Mouse (Mus musculus) retina, postnatal 1 day (tissue): ENCODE measurements at regions not wholly inside any gene's neighbourhood (a gene's known extent, or its start where the extent isn't known, plus 50 kb on each side); places are given as distances from the start of the nearest gene placed in this dataset.

Experiments used
- DNase-seq: peaks from one replicate; pipeline ENCODE4 v3.0.0-alpha.2; 2012

DNA sequence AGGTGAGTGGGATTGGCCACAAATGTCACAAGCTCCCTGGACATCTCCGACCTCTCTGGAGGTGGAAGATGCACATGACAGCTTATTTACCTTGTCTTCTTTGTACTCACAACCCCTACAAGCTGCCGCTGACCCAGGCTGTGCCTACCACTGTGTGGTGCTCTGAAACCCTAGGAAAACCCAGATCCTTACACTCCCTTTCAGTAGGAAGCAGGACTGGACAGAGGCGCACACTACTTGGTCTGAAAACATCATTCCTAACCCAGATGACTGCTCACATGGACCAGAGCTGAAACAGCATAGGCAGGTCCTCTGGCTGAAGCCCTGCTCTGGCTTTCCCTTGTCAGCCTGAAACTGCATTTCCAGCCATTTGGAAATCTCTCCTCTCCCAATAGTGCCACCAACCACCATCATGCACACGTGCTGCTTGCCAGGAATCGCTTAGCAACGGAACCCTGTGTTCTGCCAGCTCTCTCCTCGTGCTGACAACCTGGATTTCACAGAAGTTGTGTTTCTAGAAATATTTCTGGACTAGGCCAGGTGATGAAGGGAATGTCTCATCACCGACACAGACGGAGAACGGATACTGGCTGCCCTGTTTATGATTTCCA, 196.1 kb downstream of the Irs2 start:
- no peak for DNase-seq

DNA sequence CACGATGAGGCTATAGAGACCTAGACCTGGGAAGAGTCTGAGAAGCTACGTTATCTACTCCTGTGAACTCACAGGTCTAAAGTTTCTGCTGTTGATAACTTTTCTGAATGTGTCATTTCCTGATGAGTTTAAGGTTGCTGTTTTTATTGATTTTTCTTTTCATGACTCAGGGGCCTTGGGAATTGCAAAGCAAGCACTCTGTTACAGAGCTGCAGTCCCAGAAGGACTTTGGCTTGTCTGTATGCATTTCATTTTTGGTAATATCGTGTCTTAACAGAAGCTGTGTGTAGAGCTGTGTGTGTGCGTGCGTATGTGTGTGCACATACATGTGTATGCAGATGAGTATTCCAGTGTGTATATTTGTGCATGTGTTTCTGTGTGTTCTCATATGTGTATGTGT, 201.2 kb downstream of the Irs2 start:
- no peak for DNase-seq

DNA sequence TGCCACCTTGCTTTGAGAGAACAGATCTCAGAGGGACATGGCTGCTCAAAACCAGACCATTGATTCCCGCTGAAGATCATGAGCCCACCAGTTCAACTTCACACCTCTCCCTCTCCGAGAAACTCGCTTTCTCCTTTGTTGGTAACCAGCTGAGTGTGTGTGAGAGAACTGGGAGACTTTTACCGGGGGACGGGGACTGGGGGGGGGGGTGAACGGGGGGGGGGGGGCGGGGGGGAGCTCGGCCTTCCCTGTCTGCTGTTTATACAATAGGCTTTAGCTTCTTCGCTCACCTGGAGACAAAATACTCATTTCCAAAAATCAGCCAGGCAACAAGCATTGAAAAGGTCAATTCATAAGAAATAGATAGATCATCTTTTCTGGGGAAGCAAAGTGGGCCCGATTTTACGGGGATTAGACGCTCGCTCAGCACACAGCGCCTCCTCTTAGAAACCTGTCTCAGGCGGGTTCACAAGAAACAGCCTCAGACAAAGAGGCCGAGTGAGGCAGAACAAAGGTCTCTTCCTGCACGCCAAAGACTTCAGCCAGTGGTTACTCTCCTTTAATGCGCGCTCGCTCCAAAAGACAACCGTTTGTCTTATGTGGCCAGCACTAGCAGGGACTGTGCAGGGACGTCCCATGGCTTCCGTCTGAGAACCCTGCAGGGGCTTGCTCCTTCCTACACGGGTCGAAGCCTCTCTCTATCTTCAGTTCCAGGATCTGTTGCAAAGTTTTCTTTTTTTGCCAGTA, 202.7 kb downstream of the Irs2 start:
- peak; percentile 59 for DNase-seq

DNA sequence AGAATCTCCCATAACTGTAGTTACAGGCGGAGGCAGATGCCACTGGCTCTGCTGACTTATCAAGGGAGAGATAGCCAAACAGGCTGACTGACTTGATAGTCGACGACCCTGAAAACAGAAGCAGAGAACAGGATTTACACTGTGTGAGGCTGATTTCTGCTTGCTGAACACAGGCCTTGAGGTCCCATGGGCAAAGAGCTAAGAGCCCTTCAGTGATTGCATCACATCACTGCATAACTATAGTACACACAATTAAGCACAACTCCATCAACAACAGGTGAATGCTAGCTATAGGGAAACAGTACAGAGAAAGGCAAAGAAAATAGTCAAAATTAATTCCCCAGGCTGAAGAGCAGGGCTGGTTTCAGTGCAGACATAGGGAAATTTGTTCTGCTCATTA, 203.3 kb downstream of the Irs2 start:
- peak; percentile 19 for DNase-seq

DNA sequence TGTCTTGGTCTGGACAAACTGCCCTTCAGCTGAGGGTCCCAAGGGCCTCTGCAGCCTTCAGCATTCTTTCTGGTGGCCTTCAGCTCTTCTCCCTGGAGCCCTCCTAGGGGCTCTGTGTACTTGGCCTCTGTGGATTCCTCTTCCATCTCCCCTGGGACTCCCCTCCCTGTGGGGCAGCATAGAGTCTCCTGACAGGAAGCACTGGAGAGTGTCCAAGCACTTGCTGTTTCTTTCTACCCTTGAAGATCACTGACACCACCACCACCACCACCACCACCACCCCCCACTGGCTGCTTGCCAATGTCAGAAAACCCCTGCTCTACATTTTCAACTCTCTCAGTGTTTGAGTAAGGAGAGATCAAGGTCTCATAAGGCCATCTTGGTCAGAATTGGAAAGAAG, 206.3 kb downstream of the Irs2 start:
- DNase-seq, result no peak

DNA sequence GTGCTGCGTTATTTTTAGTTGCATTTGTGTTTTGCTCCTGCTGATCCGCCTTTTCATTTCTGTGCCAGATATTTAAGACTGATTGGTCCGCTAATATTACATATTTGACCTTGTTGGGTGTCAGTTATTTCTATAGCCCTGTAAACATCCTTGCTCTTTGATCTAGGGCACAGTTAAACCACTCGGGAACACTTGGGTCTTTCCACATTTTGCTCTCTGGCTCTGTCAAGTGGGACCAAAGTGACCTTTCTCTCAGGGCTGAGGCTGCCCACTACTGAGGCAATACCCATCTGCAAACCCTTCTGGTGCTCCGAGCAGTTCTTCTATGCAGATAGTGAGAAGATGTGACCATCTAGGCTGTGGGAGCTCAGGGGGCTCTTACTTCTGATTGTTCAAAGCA, 206.7 kb downstream of the Irs2 start:
- DNase-seq, result no peak

DNA sequence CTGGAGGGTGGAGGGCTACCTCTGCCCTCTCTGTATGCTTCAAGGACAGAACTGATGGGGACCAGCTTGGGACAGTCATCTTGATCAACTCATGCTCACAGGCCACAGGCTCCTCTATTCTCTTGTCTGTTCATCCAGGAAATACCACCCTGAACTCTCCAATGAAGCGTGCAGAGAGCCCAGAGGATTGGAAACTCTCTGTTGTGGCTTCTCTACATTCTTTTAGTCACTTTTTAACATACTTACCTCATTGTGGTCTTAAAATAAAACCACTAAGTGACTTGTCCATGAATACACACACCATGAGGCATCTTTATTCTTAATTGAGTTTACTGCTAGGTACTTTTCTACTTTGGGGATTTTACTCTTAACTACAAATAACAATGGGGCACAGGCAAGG, 209.8 kb downstream of the Irs2 start:
- DNase-seq, result no peak

DNA sequence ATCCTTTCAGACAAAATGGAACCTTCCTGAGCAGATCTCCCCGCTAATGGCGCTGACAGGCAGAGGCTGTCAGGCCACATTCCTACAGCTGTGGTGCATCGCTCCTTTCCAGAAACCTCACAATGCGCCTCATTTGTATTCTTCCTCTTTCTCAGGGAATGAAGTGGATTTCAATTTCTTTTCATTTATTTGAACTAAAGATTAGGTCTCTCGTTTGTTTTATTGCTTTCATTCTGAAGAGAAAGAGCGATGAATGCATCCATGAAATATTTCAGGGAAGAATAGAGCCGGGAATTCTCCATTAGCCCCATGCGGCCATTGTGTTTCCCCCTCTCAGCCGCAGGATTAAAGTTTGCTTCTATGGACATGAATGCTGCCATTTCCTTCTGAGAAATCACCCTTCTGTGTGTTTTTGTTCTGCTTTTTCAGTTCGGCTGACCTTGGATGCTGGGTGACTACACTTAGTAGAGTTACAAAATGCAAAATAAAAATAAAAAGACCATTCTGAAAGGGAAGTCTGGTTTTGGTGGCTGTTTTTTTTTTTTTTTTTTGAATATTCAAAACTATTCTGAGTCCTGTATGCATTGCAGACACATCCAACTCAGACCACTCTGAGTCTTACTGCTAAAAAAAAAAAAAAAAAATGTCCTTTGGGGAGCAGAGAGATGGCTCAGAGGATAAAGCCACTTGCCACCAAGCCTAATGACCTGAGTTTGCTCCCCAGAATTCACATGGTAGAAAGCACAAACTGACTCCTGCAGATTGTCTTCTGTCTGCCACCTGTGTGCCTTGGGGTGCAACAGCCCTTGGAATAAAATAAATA, 213.7 kb downstream of the Irs2 start:
- DNase-seq, result peak; percentile 45

DNA sequence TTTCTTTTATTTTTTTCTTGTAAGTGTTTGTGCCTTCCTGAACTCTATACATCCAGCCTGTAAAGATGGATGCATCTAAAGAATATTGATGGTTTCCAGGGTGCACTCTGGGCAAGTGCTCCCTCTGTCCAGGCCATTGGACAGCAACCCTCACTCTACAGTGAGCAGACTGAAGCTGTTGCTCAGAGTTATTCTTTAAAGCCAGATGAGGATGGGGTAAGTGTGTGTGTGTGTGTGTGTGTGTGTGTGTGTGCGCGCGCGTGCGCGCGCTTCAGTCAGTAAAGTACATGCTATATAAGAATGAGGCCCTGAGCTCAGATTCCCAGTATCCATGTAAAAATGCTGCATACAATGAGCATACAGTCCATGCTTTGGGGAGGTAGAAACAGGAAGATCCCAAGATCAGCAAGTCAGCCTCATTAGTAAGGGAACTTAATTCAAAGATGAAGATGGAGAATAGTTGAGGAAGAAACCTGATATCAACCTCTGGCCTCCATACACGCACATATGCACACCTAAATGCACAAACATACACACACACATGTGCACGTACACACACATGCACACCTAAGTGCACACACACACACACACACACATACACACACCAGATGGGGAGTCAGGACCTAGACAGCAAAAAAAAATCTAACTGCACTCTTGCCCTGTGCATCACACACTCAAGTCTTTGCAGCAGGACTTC, 214.4 kb downstream of the Irs2 start:
- DNase-seq, result no peak

DNA sequence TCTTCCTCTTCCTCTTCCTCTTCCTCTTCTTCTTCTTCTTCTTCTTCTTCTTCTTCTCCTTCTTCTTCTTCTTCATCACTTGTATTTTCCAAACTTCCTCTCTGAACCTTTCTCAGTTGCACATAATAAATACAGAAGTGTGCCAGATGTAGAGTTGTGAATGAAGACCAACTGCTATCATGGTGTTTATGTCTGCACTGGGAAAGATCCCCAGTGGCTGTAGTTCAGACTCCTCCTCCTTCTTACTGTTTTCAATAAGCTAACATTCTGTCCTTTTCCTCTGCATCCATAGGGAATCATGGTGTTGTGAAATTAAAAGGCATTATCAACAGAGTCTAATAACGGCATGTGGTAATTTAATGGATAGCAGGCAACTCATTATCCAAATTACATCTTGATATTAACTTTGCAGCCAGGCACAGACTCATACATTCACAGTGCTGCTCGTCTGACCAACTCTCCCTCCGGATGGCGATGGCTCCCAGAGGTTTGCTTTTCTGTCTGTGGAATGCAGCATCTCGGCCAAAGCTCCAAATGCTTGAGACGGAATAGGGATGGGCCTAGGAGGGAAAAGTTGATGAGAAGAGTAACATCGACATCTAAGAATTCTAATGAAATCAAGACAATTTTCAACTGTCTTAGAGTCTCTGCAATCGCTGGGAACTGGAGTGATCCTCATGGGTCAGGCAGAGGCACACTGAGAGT, 219.6 kb downstream of the Irs2 start:
- no peak for DNase-seq

DNA sequence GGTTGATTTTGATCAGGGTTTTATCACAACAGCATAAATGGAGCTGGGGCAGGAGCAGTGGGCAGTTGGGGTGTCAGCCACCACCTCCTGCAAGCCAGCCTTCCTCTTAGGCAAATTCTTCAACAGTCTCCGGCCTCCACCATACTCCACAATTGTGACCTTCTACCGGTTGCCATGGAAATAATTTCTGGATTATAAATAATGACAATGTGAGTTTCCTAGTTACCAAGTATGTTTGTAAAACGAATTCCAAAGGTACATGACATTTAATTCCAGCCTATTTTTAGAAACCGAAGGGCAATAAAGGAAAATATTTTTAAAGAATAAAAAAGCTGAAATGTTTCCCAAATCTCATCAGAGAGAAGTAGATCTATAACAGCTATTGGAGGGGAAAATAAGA, 222.5 kb downstream of the Irs2 start:
- DNase-seq, result no peak

DNA sequence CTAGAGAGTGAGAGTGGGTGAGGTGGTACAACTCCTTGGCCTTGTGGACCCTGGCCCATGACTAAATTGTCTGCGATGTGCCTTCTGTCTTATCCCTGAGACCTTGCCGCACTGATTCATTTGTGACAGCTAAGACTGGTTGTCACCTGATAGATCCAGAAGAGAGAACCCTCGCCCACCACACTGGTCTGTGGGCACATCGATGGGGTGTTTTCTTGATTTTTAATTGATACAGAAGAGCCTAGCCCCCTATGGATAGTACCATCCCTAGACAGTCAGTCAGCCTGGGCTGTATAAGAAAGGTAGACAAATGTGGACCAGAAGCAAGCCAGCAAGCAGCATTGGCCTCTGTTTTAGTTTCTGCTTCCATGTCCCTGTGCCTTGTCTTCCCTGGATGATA, 222.9 kb downstream of the Irs2 start:
- DNase-seq, result no peak

DNA sequence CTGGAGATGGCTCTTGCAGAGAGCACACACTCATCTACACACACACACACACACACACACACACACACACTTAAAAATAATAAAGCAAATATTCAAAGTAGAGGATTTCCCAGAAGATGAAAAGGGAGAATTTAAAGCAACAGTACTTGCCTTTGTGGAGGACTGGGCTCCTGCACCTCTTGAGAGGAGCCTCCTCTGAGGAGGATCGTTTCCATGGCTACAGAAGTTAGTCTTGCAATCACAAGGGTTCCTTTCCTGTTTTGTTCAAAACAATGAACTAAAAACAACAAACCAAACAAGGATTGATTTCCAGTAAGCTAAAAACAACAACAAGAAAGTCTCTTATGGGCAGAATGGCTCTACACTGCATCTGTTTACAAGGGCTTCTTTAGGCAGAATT, 223.8 kb downstream of the Irs2 start:
- no peak for DNase-seq

DNA sequence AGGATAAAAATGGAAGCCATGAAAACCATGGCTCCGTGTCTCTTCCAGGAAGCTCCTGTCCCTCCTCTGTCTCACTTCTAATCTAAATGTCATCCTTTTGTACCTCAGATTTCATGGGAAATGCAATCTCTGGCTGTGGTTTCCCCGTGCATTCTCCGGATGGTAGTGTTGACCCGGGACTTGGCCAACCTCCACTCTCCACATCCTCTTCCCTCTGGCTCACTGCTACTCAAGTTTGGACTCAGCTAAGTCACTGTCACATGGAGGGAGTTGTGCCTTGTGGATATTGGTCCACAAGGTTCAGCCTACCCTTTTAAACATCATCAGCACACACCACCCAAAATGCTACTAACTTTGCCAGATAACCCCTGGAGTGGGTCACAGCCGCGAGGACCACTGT, 226.4 kb downstream of the Irs2 start:
- no peak for DNase-seq

DNA sequence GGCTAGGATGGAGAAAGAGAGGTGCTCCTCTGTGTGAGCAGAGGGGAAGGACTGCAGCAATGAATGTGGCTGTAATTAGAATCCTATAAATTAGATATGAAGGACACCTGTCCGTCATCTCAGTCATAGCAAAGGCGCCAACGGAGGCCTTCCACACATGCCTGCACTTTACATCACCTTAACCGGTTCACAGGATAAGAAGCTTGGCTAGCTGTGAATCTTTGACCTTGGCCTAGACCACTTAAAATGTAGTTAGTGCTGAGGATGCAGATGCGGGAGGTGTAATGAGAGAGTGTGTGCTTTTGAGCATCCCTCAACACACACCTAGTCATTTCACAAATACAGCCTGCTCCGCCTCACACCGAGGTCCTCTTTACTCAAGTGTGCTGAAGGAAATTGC, 228.6 kb downstream of the Irs2 start:
- DNase-seq, result no peak

DNA sequence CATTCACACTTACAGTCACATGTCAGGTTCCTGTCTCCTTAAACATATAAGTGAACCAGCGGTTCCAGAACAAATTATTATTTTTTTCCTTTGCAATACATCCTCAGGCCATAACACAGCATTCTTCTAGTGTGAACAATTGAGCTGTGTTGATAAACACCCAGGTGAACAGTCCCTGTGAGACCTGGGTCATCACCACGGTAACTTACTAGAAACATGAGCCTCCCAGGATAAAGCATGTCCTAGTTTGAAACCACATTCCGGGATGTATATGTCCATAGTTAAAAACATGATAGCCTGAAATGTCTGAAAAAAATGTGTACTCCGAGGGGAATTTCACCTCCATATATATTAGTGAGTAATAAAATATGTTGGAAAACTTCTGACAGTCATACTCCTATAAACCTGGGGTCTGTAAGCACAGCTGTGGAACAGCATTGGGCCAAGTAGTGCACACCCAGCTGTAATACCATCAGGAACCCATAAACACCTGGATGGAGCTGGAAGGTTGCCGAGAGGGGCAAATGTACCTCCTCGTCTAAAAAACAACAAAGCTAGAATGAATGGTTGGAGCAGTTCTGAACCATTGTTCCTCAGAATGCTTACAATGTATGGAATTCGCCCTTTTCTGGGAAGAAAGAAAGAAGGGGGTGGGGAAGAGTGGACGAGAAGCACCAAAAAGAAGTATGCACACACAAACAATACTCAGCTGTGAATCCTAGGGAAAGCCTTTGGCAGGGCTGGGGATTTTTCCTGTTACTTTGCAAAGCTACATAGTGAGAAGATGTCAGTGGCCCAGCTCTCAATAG, 232.9 kb downstream of the Irs2 start:
- no peak for DNase-seq

DNA sequence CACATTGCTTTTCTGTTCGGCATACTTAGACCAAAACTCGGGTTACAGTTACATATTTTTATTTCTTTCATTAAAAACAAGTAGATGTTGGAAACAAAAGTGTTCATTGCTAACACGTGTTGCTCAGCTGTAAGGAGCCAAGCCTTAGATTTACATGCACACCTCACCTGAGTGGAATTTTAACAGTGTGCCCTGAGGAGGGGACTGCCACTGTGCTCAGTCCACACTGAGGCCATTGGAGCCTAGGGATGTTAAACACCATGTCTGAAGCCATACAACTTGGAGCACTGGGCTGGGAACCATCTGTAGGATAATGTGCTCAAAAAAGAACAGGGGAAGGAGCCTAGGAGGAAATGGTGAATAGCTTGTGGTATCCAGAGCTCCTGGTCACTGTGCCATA, 233.5 kb downstream of the Irs2 start:
- no peak for DNase-seq

DNA sequence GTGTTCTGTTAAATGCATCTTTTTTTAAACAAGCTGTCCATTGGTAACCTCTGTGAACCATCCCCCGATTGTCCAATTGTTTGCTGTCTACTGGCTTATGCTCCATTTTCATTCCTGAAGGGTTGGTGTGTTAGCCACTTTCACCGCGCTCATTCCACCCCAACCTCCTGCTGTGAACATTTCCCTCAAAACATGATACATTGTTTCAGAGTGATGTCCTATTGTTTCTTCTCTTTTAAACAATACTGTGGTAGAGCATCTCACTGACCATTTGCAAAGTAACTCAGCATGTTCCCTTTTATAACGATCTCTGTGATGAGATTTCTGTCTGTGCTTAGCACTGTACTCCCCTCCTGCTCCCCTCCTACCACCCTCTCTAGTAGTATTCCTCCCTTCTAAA, 240.1 kb downstream of the Irs2 start:
- peak; percentile 24 for DNase-seq

DNA sequence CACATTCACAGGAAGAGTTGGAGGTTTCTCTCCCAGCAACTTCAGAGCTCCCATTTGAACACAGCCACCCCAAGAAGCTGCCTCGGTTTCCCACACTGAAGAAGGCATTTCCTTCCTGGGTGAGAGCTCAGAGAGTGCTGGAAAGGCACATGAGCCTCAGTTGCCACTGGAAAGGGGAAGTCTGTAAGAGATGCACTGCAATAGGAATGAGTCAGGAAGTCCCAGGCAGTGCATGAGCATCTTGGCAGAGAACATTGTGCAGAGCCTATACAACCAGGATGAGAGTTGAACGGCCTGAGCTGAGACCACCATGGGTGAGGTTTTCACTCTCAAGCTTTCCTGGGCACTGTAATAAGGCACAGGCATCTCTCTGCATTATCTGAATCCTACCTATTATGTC, 244.4 kb downstream of the Irs2 start:
- DNase-seq, result no peak

DNA sequence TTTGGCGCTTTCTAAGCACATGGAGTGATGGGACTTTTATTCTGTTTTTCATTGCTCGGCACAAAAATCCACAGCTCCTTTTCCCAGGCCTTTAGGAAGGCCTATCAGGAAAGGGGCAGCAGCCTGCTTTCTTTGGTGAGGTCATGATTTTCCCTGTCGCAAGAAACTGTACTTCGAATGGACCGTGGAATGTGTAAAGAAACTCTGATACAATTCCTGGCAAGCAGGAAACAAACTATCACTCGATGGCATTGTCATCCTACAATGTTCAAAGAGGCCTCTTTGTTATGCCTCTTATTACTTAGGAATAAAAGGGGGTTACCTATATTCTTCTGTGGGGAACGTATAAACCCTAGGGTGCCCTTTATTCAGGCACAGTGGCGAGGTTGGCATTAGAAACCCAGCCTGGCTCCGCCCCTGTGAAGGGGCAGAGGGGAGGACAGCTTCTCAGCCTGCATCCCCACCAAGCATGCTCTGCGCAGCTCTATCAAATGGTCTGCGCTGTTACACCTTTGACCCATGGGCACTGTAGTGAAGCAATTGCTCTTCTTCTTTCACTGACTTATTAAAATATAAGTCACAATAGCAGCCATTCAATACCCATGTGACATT, 246.5 kb downstream of the Irs2 start:
- peak; percentile 23 for DNase-seq
